Comparison of ENCODE assay signal across 8 mouse cellular contexts in genomic region chr11:107479862-107480203, GRCm38 (mm10). TPM values are rescaled to one million over a fixed set of nuclear protein-coding genes. Genes with fewer than 3 reads are reported as not detected.
A peak's percentile ranks its signal among the peaks of the same experiment; 100 is the strongest.
DNase-seq lines count a peak whose midpoint lies in the region; ATAC-seq and TF ChIP-seq lines count a peak whose summit lies in the region.

No protein-coding gene starts in this region.

- no peaks in the 10 kb centered on the region for H3K36me3 ChIP-seq in kidney, postnatal 0 days (ENCODE audit: insufficient read depth, low read length)
- H3K36me3 ChIP-seq in embryonic facial prominence, embryonic 10.5 days (replicated peaks) = peaks cover 14% of the 10 kb centered on the region
- H3K36me3 ChIP-seq in hindbrain, postnatal 0 days (ENCODE audit: insufficient read depth, low read length) = no peaks in the 10 kb centered on the region; the same call in 1 of the 2 replicates
- peaks cover under 1% of the 10 kb centered on the region; the same call in 1 of the 2 replicates for H3K36me3 ChIP-seq in midbrain, postnatal 0 days (ENCODE audit: insufficient read depth, low read length)

- peaks cover 8% of the 10 kb centered on the region for H3K4me1 ChIP-seq in kidney, postnatal 0 days (replicated peaks; ENCODE audit: insufficient read depth, low read length)
- peaks cover 21% of the 10 kb centered on the region for H3K4me1 ChIP-seq in embryonic facial prominence, embryonic 10.5 days
- H3K4me1 ChIP-seq in hindbrain, postnatal 0 days (ENCODE audit: insufficient read depth, low read length) = peaks cover 11% of the 10 kb centered on the region
- H3K4me1 ChIP-seq in midbrain, postnatal 0 days (ENCODE audit: insufficient read depth, low read length) = peaks cover 11% of the 10 kb centered on the region; the same call in 1 of the 2 replicates

- H3K27me3 ChIP-seq in kidney, postnatal 0 days (ENCODE audit: insufficient read depth, low read length) = no peaks in the 10 kb centered on the region
- H3K27me3 ChIP-seq in embryonic facial prominence, embryonic 10.5 days (replicated peaks; ENCODE audit: low read depth, poor library complexity, severe bottlenecking) = no peaks in the 10 kb centered on the region
- H3K27me3 ChIP-seq in hindbrain, postnatal 0 days (ENCODE audit: insufficient read depth, low read length) = no peaks in the 10 kb centered on the region
- H3K27me3 ChIP-seq in midbrain, postnatal 0 days (ENCODE audit: insufficient read depth, low read length) = no peaks in the 10 kb centered on the region

- H3K4me3 ChIP-seq in kidney, postnatal 0 days (replicated peaks; ENCODE audit: low read depth, low read length) = peak overlapping the region; percentile 85
- peak overlapping the region; percentile 98 for H3K4me3 ChIP-seq in embryonic facial prominence, embryonic 10.5 days
- peak overlapping the region; percentile 66 for H3K4me3 ChIP-seq in hindbrain, postnatal 0 days (ENCODE audit: low read length)
- H3K4me3 ChIP-seq in midbrain, postnatal 0 days (ENCODE audit: low read depth, low read length) = peak overlapping the region; percentile 93

- peak overlapping the region; percentile 84 for H3K27ac ChIP-seq in kidney, postnatal 0 days
- peak overlapping the region; percentile 96 for H3K27ac ChIP-seq in embryonic facial prominence, embryonic 10.5 days (replicated peaks)
- H3K27ac ChIP-seq in hindbrain, postnatal 0 days = peak overlapping the region; percentile 82
- H3K27ac ChIP-seq in midbrain, postnatal 0 days (ENCODE audit: low read depth, low read length) = peak overlapping the region; percentile 78

- peak overlapping the region; percentile 89 for H3K9ac ChIP-seq in kidney, postnatal 0 days (ENCODE audit: low read depth, low read length)
- H3K9ac ChIP-seq in hindbrain, postnatal 0 days (replicated peaks; ENCODE audit: low read length) = peak overlapping the region; percentile 89
- peak overlapping the region; percentile 93 for H3K9ac ChIP-seq in midbrain, postnatal 0 days (replicated peaks; ENCODE audit: low read length, poor library complexity, severe bottlenecking)

- H3K4me2 ChIP-seq in kidney, postnatal 0 days (ENCODE audit: low read length) = peak overlapping the region; percentile 70
- peak overlapping the region; percentile 93 for H3K4me2 ChIP-seq in hindbrain, postnatal 0 days (ENCODE audit: low read depth, low read length)
- peak overlapping the region; percentile 82 for H3K4me2 ChIP-seq in midbrain, postnatal 0 days (ENCODE audit: low read depth, low read length, poor library complexity, severe bottlenecking)

- TF ChIP-seq CTCF in kidney, postnatal 0 days (IDR thresholded peaks at IDR 0.05; ENCODE audit: low read depth) = no peak
- TF ChIP-seq CTCF in hindbrain, postnatal 0 days (IDR thresholded peaks at IDR 0.05; ENCODE audit: low read depth) = no peak
- TF ChIP-seq CTCF in midbrain, postnatal 0 days (IDR thresholded peaks at IDR 0.05) = no peak

- no peak for DNase-seq in kidney, postnatal 0 days (ENCODE audit: low spot score)
- DNase-seq in kidney, postnatal 10 days = no peak
- no peak for DNase-seq in embryonic facial prominence, embryonic 10.5 days (ENCODE audit: low spot score)
- no peak for DNase-seq in hindbrain, postnatal 0 days (ENCODE audit: low spot score)
- no peak for DNase-seq in midbrain, postnatal 0 days (ENCODE audit: low spot score)
- DNase-seq in spleen, adult 12 weeks (ENCODE audit: low spot score) = no peak
- DNase-seq in right cerebral cortex, postnatal 10 days (ENCODE audit: low spot score in 2 of 2) = no peak

- no peaks in the 10 kb centered on the region for H3K9me3 ChIP-seq in kidney, postnatal 0 days (replicated peaks; ENCODE audit: low read length)
- no peaks in the 10 kb centered on the region for H3K9me3 ChIP-seq in embryonic facial prominence, embryonic 10.5 days
- H3K9me3 ChIP-seq in hindbrain, postnatal 0 days (ENCODE audit: low read length) = no peaks in the 10 kb centered on the region
- no peaks in the 10 kb centered on the region for H3K9me3 ChIP-seq in midbrain, postnatal 0 days (ENCODE audit: low read length)

- no peak for ATAC-seq in kidney, postnatal 0 days (replicated peaks; ENCODE audit: low FRiP score, low read depth)
- ATAC-seq in hindbrain, postnatal 0 days = no peak
- ATAC-seq in midbrain, postnatal 0 days (ENCODE audit: low FRiP score) = no peak
- ATAC-seq in CD4-positive, CD25-positive, alpha-beta regulatory T cell, adult 4 months = no peak

- under 1% methylated on average over 10 of the region's 10 CpGs for WGBS in kidney, postnatal 0 days
- WGBS in embryonic facial prominence, embryonic 10.5 days = 1% methylated on average over 10 of the region's 10 CpGs
- WGBS in hindbrain, postnatal 0 days = 1% methylated on average over 10 of the region's 10 CpGs
- WGBS in midbrain, postnatal 0 days = 3% methylated on average over 10 of the region's 10 CpGs

RNA-seq across cellular contexts. Expression of gene Psmd12, which starts 0.5 kb away (rescaled TPM):
- polyA plus RNA-seq in kidney, postnatal 0 days (2015; fragmentation: Nextera tagmentation; extraction: Ambion mirVana) = 151 and 163 TPM in 2 replicates
- 221 and 225 TPM in 2 replicates for polyA plus RNA-seq in embryonic facial prominence, embryonic 10.5 days (2016; fragmentation: Nextera tagmentation; extraction: Ambion mirVana)
- total RNA-seq in hindbrain, postnatal 0 days (2014; rRNA removed) = 26.9 and 27.2 TPM in 2 replicates
- 149 and 153 TPM in 2 replicates for polyA plus RNA-seq in hindbrain, postnatal 0 days (2015; fragmentation: Nextera tagmentation; extraction: Ambion mirVana)
- 39.6 and 49.4 TPM in 2 replicates for total RNA-seq in midbrain, postnatal 0 days (2014; rRNA removed)
- 150 and 156 TPM in 2 replicates for polyA plus RNA-seq in midbrain, postnatal 0 days (2015; fragmentation: Nextera tagmentation; extraction: Ambion mirVana)
- 100 to 1,000 TPM; 106 to 112 TPM for polyA plus RNA-seq in CD4-positive, CD25-positive, alpha-beta regulatory T cell, adult 4 months (2017; shearing (Covaris generic))

RNA-seq across cellular contexts. Expression of gene Pitpnc1, which starts 9.3 kb away (rescaled TPM):
- 19.6 and 21.8 TPM in 2 replicates for polyA plus RNA-seq in kidney, postnatal 0 days (2015; fragmentation: Nextera tagmentation; extraction: Ambion mirVana)
- polyA plus RNA-seq in embryonic facial prominence, embryonic 10.5 days (2016; fragmentation: Nextera tagmentation; extraction: Ambion mirVana) = 37.1 and 42.5 TPM in 2 replicates
- total RNA-seq in hindbrain, postnatal 0 days (2014; rRNA removed) = 41.0 and 42.2 TPM in 2 replicates
- polyA plus RNA-seq in hindbrain, postnatal 0 days (2015; fragmentation: Nextera tagmentation; extraction: Ambion mirVana) = 43.6 and 44.8 TPM in 2 replicates
- 54.8 and 56.5 TPM in 2 replicates for total RNA-seq in midbrain, postnatal 0 days (2014; rRNA removed)
- 50.5 and 54.0 TPM in 2 replicates for polyA plus RNA-seq in midbrain, postnatal 0 days (2015; fragmentation: Nextera tagmentation; extraction: Ambion mirVana)
- 100 to 1,000 TPM; 119 to 141 TPM for polyA plus RNA-seq in CD4-positive, CD25-positive, alpha-beta regulatory T cell, adult 4 months (2017; shearing (Covaris generic))
